Mouse (Mus musculus) ES-E14 (cell line): ENCODE results near the gene Sbf2.

Experiments
- CHD2 ChIP-seq: IDR thresholded peaks from 2 replicates; pipeline ENCODE4 v1.6.1; 2014; ENCODE audit warnings: mild to moderate bottlenecking, low read depth, low read length, inconsistent platforms
- HCFC1 ChIP-seq: IDR thresholded peaks from 2 replicates; pipeline ENCODE4 v1.6.1; 2012; ENCODE audit warnings: low read length, inconsistent platforms, borderline replicate concordance; ENCODE audit not compliant: insufficient read depth

- TF ChIP-seq HCFC1 (no peak), CHD2 (no peak)
Measured at GRCm38 (mm10) chr7:110631136-110631888, 16.6 kb upstream of the Sbf2 start.
